In genomic region chr5:125110196-125110595, GRCm38 (mm10) we compare ENCODE assay signal across 17 mouse cellular contexts.
DNase-seq lines count a peak whose midpoint lies in the region; ATAC-seq lines count a peak whose summit lies in the region.
"Had no signal": no experiment of that assay in that cellular context is flagged by ENCODE, and none has a peak within 500 bp of the region (broad histone marks: within the 10 kb centered on the region; RNA-seq: fewer than 3 reads in every experiment).

No protein-coding gene starts in this region.

- H3K4me2 ChIP-seq in kidney, embryonic 15.5 days: no peak overlapping the region
- H3K4me2 ChIP-seq in intestine, embryonic 16.5 days (ENCODE audit: low read depth, low read length): no peak overlapping the region
- H3K4me2 ChIP-seq: heart, embryonic 12.5 days had no signal

- peak overlapping the region; percentile 82 for H3K27ac ChIP-seq in kidney, embryonic 15.5 days
- no peak overlapping the region for H3K27ac ChIP-seq in intestine, embryonic 16.5 days (ENCODE audit: low read length)
- H3K27ac ChIP-seq: macrophage had no signal

- peaks cover 1% of the 10 kb centered on the region; the same call in 1 of the 2 replicates for H3K9me3 ChIP-seq in kidney, embryonic 15.5 days (replicated peaks)
- no peaks in the 10 kb centered on the region for H3K9me3 ChIP-seq in intestine, embryonic 16.5 days (ENCODE audit: control insufficient read depth, low read length)
- H3K9me3 ChIP-seq: heart, embryonic 12.5 days had no signal

- peak; percentile 57 for ATAC-seq in kidney, embryonic 15.5 days (replicated peaks; ENCODE audit: low FRiP score)
- ATAC-seq in intestine, embryonic 16.5 days: no peak
- ATAC-seq: CD4-positive, CD25-positive, alpha-beta regulatory T cell, adult 4 months had no signal

- H3K27me3 ChIP-seq in kidney, embryonic 15.5 days: no peaks in the 10 kb centered on the region
- no peaks in the 10 kb centered on the region for H3K27me3 ChIP-seq in intestine, embryonic 16.5 days (replicated peaks; ENCODE audit: control insufficient read depth, insufficient read depth, low read length)
- H3K27me3 ChIP-seq: heart, embryonic 12.5 days had no signal

- no peak for DNase-seq in kidney, postnatal 10 days
- DNase-seq in embryo, embryonic 9.5 days (ENCODE audit: extremely low spot score): peak; percentile 47
- peak; percentile 67 for DNase-seq in forelimb bud, embryonic 11.5 days (ENCODE audit: low read depth, low spot score)
- peak; percentile 80 for DNase-seq in neural tube, embryonic 10.5 days (ENCODE audit: extremely low spot score, low spot score)
- DNase-seq in left cerebral cortex, postnatal 4 days: no peak
- no peak for DNase-seq in layer of hippocampus, adult 9-11 months
- DNase-seq: gastrocnemius, postnatal 25 days; heart, postnatal 4 days; kidney, adult 2 months; layer of hippocampus, postnatal 36 days; lung, adult 18-20 months; thymus, postnatal 4 days had no signal

- intact Hi-C loops in left cerebral cortex, postnatal 4 days (cut with DNase I): no loop called here

- peaks cover 71% of the 10 kb centered on the region for H3K4me1 ChIP-seq in kidney, embryonic 15.5 days
- peaks cover 28% of the 10 kb centered on the region for H3K4me1 ChIP-seq in intestine, embryonic 16.5 days (ENCODE audit: control insufficient read depth, insufficient read depth, low read length)

- no peak overlapping the region for H3K9ac ChIP-seq in kidney, embryonic 15.5 days
- H3K9ac ChIP-seq in intestine, embryonic 16.5 days (ENCODE audit: low read depth, low read length): no peak overlapping the region

- WGBS in kidney, embryonic 15.5 days: 32% methylated on average over 8 of the region's 8 CpGs
- 78% methylated on average over 8 of the region's 8 CpGs for WGBS in intestine, embryonic 16.5 days

- no peak overlapping the region for H3K4me3 ChIP-seq in kidney, embryonic 15.5 days (replicated peaks)
- H3K4me3 ChIP-seq in intestine, embryonic 16.5 days (ENCODE audit: low read length): no peak overlapping the region
- H3K4me3 ChIP-seq: heart, embryonic 12.5 days had no signal

- H3K36me3 ChIP-seq in kidney, embryonic 15.5 days: peaks cover 80% of the 10 kb centered on the region
- H3K36me3 ChIP-seq in intestine, embryonic 16.5 days (ENCODE audit: control insufficient read depth, insufficient read depth, low read length): peaks cover 26% of the 10 kb centered on the region

Comparison
In these comparisons a context has a peak if more than half of its experiments do, and no peak if none do; other contexts are left out.
1. DNase-seq: peak in embryo, embryonic 9.5 days (single experiment), forelimb bud, embryonic 11.5 days (single experiment) and neural tube, embryonic 10.5 days (single experiment); none in kidney, postnatal 10 days (single experiment), left cerebral cortex, postnatal 4 days (single experiment) and layer of hippocampus, adult 9-11 months (single experiment).